Mouse (Mus musculus): ENCODE results near the gene Krt12. TPM values are rescaled to one million over a fixed set of nuclear protein-coding genes. Genes with fewer than 3 reads are reported as not detected.
A peak's percentile ranks its signal among the peaks of the same experiment; 100 is the strongest.

The Krt12 gene
- polyA plus RNA-seq, 1 experiment from 2014 or later = not detected

- H3K9me3 ChIP-seq (replicated peaks; ENCODE audit: control insufficient read depth, low read length) = no peaks in the 10 kb centered on the region
- no peak overlapping the region for H3K4me3 ChIP-seq (ENCODE audit: low read depth, low read length)
- H3K9ac ChIP-seq (ENCODE audit: low read depth, low read length) = no peak overlapping the region
- ATAC-seq (replicated peaks; ENCODE audit: insufficient number of reproducible peaks, low FRiP score, low TSS enrichment) = no peak
- H3K27ac ChIP-seq (ENCODE audit: low read depth, low read length) = no peak overlapping the region
- no peaks in the 10 kb centered on the region for H3K27me3 ChIP-seq (ENCODE audit: control insufficient read depth, insufficient read depth, low read length)
- no peaks in the 10 kb centered on the region for H3K4me1 ChIP-seq (ENCODE audit: control insufficient read depth, insufficient read depth, low read length)
- WGBS (ENCODE audit: insufficient replicate concordance) = 81% methylated on average over 4 of the region's 4 CpGs
- H3K36me3 ChIP-seq (ENCODE audit: control insufficient read depth, insufficient read depth, low read length) = no peaks in the 10 kb centered on the region
- no peak overlapping the region for H3K4me2 ChIP-seq
Measured at GRCm38 (mm10) chr11:99454044-99454443, 32.0 kb upstream of the Krt12 start.

DNA sequence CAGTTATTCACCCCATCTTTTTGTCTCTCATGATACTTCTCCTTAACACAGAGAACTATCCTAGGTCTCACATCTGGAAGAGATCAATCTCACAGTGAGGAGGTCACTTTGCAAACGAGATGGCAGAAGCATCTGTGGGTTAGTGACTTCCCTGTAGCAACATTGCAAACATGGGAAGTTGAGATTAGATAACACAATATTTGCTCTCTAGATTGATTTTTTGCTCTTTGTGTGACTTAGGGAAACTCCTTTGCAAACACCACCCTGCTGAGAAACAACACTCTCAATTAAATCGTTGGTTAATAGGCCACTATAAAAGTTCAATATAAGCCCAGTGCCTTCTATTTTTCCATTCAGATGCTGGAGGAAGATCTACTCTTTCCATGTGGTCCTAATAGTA, 26.7 kb upstream of the Krt12 start:
- H3K9me3 ChIP-seq (replicated peaks; ENCODE audit: control insufficient read depth, low read length) = no peaks in the 10 kb centered on the region
- no peak overlapping the region for H3K9ac ChIP-seq (ENCODE audit: low read depth, low read length)
- no peak overlapping the region for H3K4me3 ChIP-seq (ENCODE audit: low read depth, low read length)
- WGBS (ENCODE audit: insufficient replicate concordance) = 45% methylated on average over 2 of the region's 2 CpGs
- no peaks in the 10 kb centered on the region for H3K36me3 ChIP-seq (ENCODE audit: control insufficient read depth, insufficient read depth, low read length)
- no peak overlapping the region for H3K27ac ChIP-seq (ENCODE audit: low read depth, low read length)
- H3K4me2 ChIP-seq = no peak overlapping the region
- no peaks in the 10 kb centered on the region for H3K27me3 ChIP-seq (ENCODE audit: control insufficient read depth, insufficient read depth, low read length)
- ATAC-seq (replicated peaks; ENCODE audit: insufficient number of reproducible peaks, low FRiP score, low TSS enrichment) = no peak
- H3K4me1 ChIP-seq (ENCODE audit: control insufficient read depth, insufficient read depth, low read length) = no peaks in the 10 kb centered on the region

- H3K9ac ChIP-seq (ENCODE audit: low read depth, low read length) = no peak overlapping the region
- no peak overlapping the region for H3K4me3 ChIP-seq (ENCODE audit: low read depth, low read length)
- ATAC-seq (replicated peaks; ENCODE audit: insufficient number of reproducible peaks, low FRiP score, low TSS enrichment) = no peak
- no peak overlapping the region for H3K27ac ChIP-seq (ENCODE audit: low read depth, low read length)
- no peak overlapping the region for H3K4me2 ChIP-seq
- no peaks in the 10 kb centered on the region for H3K9me3 ChIP-seq (replicated peaks; ENCODE audit: control insufficient read depth, low read length)
- no peaks in the 10 kb centered on the region for H3K27me3 ChIP-seq (ENCODE audit: control insufficient read depth, insufficient read depth, low read length)
- 61% methylated on average over 8 of the region's 8 CpGs for WGBS (ENCODE audit: insufficient replicate concordance)
- no peaks in the 10 kb centered on the region for H3K36me3 ChIP-seq (ENCODE audit: control insufficient read depth, insufficient read depth, low read length)
- H3K4me1 ChIP-seq (ENCODE audit: control insufficient read depth, insufficient read depth, low read length) = no peaks in the 10 kb centered on the region
Measured at GRCm38 (mm10) chr11:99441220-99441619, 19.2 kb upstream of the Krt12 start.

- WGBS (ENCODE audit: insufficient replicate concordance) = 70% methylated on average over 10 of the region's 10 CpGs
- no peak for ATAC-seq (replicated peaks; ENCODE audit: insufficient number of reproducible peaks, low FRiP score, low TSS enrichment)
- H3K27ac ChIP-seq (ENCODE audit: low read depth, low read length) = no peak overlapping the region
- H3K9me3 ChIP-seq (replicated peaks; ENCODE audit: control insufficient read depth, low read length) = no peaks in the 10 kb centered on the region
- no peaks in the 10 kb centered on the region for H3K27me3 ChIP-seq (ENCODE audit: control insufficient read depth, insufficient read depth, low read length)
- H3K9ac ChIP-seq (ENCODE audit: low read depth, low read length) = no peak overlapping the region
- no peak overlapping the region for H3K4me3 ChIP-seq (ENCODE audit: low read depth, low read length)
- no peak overlapping the region for H3K4me2 ChIP-seq
- no peaks in the 10 kb centered on the region for H3K36me3 ChIP-seq (ENCODE audit: control insufficient read depth, insufficient read depth, low read length)
- H3K4me1 ChIP-seq (ENCODE audit: control insufficient read depth, insufficient read depth, low read length) = no peaks in the 10 kb centered on the region
Measured at GRCm38 (mm10) chr11:99439465-99439864, 17.4 kb upstream of the Krt12 start.

- no peaks in the 10 kb centered on the region for H3K4me1 ChIP-seq (ENCODE audit: control insufficient read depth, insufficient read depth, low read length)
- H3K27me3 ChIP-seq (ENCODE audit: control insufficient read depth, insufficient read depth, low read length) = no peaks in the 10 kb centered on the region
- H3K9ac ChIP-seq (ENCODE audit: low read depth, low read length) = no peak within 1 kb of the TSS
- H3K4me3 ChIP-seq (ENCODE audit: low read depth, low read length) = no peak within 1 kb of the TSS
- ATAC-seq (replicated peaks; ENCODE audit: insufficient number of reproducible peaks, low FRiP score, low TSS enrichment) = no peak
- peak within 1 kb of the TSS; percentile 25; the same call in 1 of the 2 replicates for H3K4me2 ChIP-seq
- H3K27ac ChIP-seq (ENCODE audit: low read depth, low read length) = no peak within 1 kb of the TSS
- no peaks in the 10 kb centered on the region for H3K36me3 ChIP-seq (ENCODE audit: control insufficient read depth, insufficient read depth, low read length)
- H3K9me3 ChIP-seq (replicated peaks; ENCODE audit: control insufficient read depth, low read length) = no peaks in the 10 kb centered on the region
- WGBS (ENCODE audit: insufficient replicate concordance) = 21% methylated on average over 10 of the region's 10 CpGs
Measured at GRCm38 (mm10) chr11:99437972-99438371, 15.9 kb upstream of the Krt12 start, which contains the start of gene Krt20. TSS of gene Krt20 (minus strand) at chr11:99438150.

- Histone ChIP-seq H3K27me3 (ENCODE audit: control insufficient read depth, insufficient read depth, low read length) (no peaks in the 10 kb centered on the region), H3K4me3 (ENCODE audit: low read depth, low read length) (no peak overlapping the region), H3K36me3 (ENCODE audit: control insufficient read depth, insufficient read depth, low read length) (no peaks in the 10 kb centered on the region), H3K27ac (ENCODE audit: low read depth, low read length) (no peak overlapping the region), H3K4me1 (ENCODE audit: control insufficient read depth, insufficient read depth, low read length) (no peaks in the 10 kb centered on the region), H3K9ac (ENCODE audit: low read depth, low read length) (no peak overlapping the region), H3K9me3 (replicated peaks; ENCODE audit: control insufficient read depth, low read length) (no peaks in the 10 kb centered on the region), H3K4me2 (no peak overlapping the region)
- WGBS (ENCODE audit: insufficient replicate concordance) = 45% methylated on average over 4 of the region's 4 CpGs
- no peak for ATAC-seq (replicated peaks; ENCODE audit: insufficient number of reproducible peaks, low FRiP score, low TSS enrichment)
Measured at GRCm38 (mm10) chr11:99436625-99437024, 14.6 kb upstream of the Krt12 start.

DNA sequence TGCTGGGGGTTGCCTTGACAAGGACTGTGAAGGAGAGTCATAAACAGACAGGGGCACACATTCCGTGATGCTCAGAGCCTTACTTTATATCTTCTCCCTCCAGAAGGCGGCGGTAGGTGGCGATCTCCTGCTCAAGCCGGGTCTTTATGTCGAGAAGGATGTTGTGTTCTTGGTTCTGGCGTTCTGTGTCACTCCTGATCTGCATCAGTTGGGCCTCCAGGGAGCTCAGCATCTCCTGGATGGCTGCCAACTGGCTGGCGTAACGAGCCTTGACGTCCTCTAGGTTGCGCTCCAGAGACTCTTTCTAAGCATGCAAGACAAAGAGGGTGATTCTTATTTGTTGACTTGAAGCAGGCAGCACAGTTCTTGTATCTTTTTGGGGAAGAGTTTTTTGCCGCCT, 8.6 kb upstream of the Krt12 start:
- H3K9ac ChIP-seq (ENCODE audit: low read depth, low read length) = no peak overlapping the region
- 48% methylated on average over 12 of the region's 12 CpGs for WGBS (ENCODE audit: insufficient replicate concordance)

DNA sequence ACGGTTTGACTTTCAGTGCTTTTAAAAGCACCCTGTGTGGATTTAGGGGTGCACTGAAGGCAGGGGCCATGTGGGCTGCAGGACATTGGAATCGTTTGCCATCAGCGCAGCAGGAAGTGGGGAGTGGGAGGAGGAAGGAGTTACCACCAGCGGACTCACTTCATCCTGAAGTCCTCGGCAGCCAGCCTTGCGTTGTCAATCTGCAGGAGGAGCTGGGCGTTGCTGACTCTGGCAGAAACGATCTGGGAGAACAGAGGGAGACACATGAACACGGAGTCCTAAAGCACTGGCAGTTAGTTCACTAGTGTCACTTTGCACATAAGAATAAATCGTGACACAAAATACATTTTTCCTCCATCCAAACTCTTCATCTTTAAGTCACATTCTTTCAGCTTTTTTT, 1.5 kb downstream of the Krt12 start:
- H3K9me3 ChIP-seq (replicated peaks; ENCODE audit: control insufficient read depth, low read length) = no peaks in the 10 kb centered on the region
- no peak overlapping the region for H3K9ac ChIP-seq (ENCODE audit: low read depth, low read length)
- WGBS (ENCODE audit: insufficient replicate concordance) = 40% methylated on average over 10 of the region's 10 CpGs

More for the DNA sequence above, 8.6 kb upstream of the Krt12 start:
- Histone ChIP-seq H3K36me3 (ENCODE audit: control insufficient read depth, insufficient read depth, low read length) (no peaks in the 10 kb centered on the region), H3K4me1 (ENCODE audit: control insufficient read depth, insufficient read depth, low read length) (no peaks in the 10 kb centered on the region), H3K27me3 (ENCODE audit: control insufficient read depth, insufficient read depth, low read length) (no peaks in the 10 kb centered on the region), H3K9me3 (replicated peaks; ENCODE audit: control insufficient read depth, low read length) (no peaks in the 10 kb centered on the region), H3K27ac (ENCODE audit: low read depth, low read length) (no peak overlapping the region), H3K4me3 (ENCODE audit: low read depth, low read length) (no peak overlapping the region), H3K4me2 (no peak overlapping the region)
- ATAC-seq (replicated peaks; ENCODE audit: insufficient number of reproducible peaks, low FRiP score, low TSS enrichment) = no peak

GRCm38 (mm10) chr11:99417819-99418218, 4.2 kb downstream of the Krt12 start:
- Histone ChIP-seq H3K9ac (ENCODE audit: low read depth, low read length) (no peak overlapping the region), H3K9me3 (replicated peaks; ENCODE audit: control insufficient read depth, low read length) (no peaks in the 10 kb centered on the region), H3K4me3 (ENCODE audit: low read depth, low read length) (no peak overlapping the region), H3K27me3 (ENCODE audit: control insufficient read depth, insufficient read depth, low read length) (peaks cover 4% of the 10 kb centered on the region; the same call in 1 of the 2 replicates), H3K36me3 (ENCODE audit: control insufficient read depth, insufficient read depth, low read length) (no peaks in the 10 kb centered on the region), H3K27ac (ENCODE audit: low read depth, low read length) (no peak overlapping the region), H3K4me2 (no peak overlapping the region), H3K4me1 (ENCODE audit: control insufficient read depth, insufficient read depth, low read length) (no peaks in the 10 kb centered on the region)
- WGBS (ENCODE audit: insufficient replicate concordance) = 58% methylated on average over 16 of the region's 16 CpGs
- ATAC-seq (replicated peaks; ENCODE audit: insufficient number of reproducible peaks, low FRiP score, low TSS enrichment) = no peak

More for the DNA sequence above, 1.5 kb downstream of the Krt12 start:
- Histone ChIP-seq H3K4me2 (no peak overlapping the region), H3K27me3 (ENCODE audit: control insufficient read depth, insufficient read depth, low read length) (no peaks in the 10 kb centered on the region), H3K4me1 (ENCODE audit: control insufficient read depth, insufficient read depth, low read length) (no peaks in the 10 kb centered on the region), H3K27ac (ENCODE audit: low read depth, low read length) (no peak overlapping the region), H3K36me3 (ENCODE audit: control insufficient read depth, insufficient read depth, low read length) (no peaks in the 10 kb centered on the region), H3K4me3 (ENCODE audit: low read depth, low read length) (no peak overlapping the region)
- ATAC-seq (replicated peaks; ENCODE audit: insufficient number of reproducible peaks, low FRiP score, low TSS enrichment) = no peak

Measured in heart, embryonic 11.5 days (tissue).